Mouse (Mus musculus): ENCODE results near the gene Olfr703. TPM values are rescaled to one million over a fixed set of nuclear protein-coding genes. Genes with fewer than 3 reads are reported as not detected.

The Olfr703 gene
- polyA plus RNA-seq (2012; rRNA removed) = not detected in 2 replicates

GRCm38 (mm10) chr7:106843060-106843459 lies at the start of gene Olfr703:
Olfr703 (plus strand) TSS chr7:106843360.
- no peak within 1 kb of the TSS for H3K27ac ChIP-seq (ENCODE audit: insufficient read depth, low read length)
- H3K4me3 ChIP-seq (ENCODE audit: insufficient read depth, low read length) = no peak within 1 kb of the TSS
- no peak for TF ChIP-seq CTCF (IDR thresholded peaks at IDR 0.05; ENCODE audit: extremely low read depth, insufficient read depth, low read length)
- TF ChIP-seq POLR2A (IDR thresholded peaks at IDR 0.05; ENCODE audit: extremely low read depth, insufficient read depth, low read length) = no peak
- H3K4me1 ChIP-seq (ENCODE audit: control insufficient read depth, insufficient read depth, low read length) = no peaks in the 10 kb centered on the region

GRCm38 (mm10) chr7:106808734-106809133 lies 34.4 kb upstream of the Olfr703 start, which contains the start of gene Olfr700:
Olfr700 (minus strand) TSS chr7:106808834.
- Histone ChIP-seq H3K4me1 (ENCODE audit: control insufficient read depth, insufficient read depth, low read length) (no peaks in the 10 kb centered on the region), H3K4me3 (ENCODE audit: insufficient read depth, low read length) (no peak within 1 kb of the TSS), H3K27ac (ENCODE audit: insufficient read depth, low read length) (no peak within 1 kb of the TSS)
- no peak for TF ChIP-seq POLR2A (IDR thresholded peaks at IDR 0.05; ENCODE audit: extremely low read depth, insufficient read depth, low read length)
- no peak for TF ChIP-seq CTCF (IDR thresholded peaks at IDR 0.05; ENCODE audit: extremely low read depth, insufficient read depth, low read length)

GRCm38 (mm10) chr7:106813829-106814228 lies 29.3 kb upstream of the Olfr703 start, which contains the start of gene Olfr701:
Olfr701 (plus strand) TSS chr7:106814129.
- no peak for TF ChIP-seq CTCF (IDR thresholded peaks at IDR 0.05; ENCODE audit: extremely low read depth, insufficient read depth, low read length)
- TF ChIP-seq POLR2A (IDR thresholded peaks at IDR 0.05; ENCODE audit: extremely low read depth, insufficient read depth, low read length) = no peak
- H3K4me1 ChIP-seq (ENCODE audit: control insufficient read depth, insufficient read depth, low read length) = no peaks in the 10 kb centered on the region
- no peak within 1 kb of the TSS for H3K4me3 ChIP-seq (ENCODE audit: insufficient read depth, low read length)
- H3K27ac ChIP-seq (ENCODE audit: insufficient read depth, low read length) = no peak within 1 kb of the TSS

- TF ChIP-seq CTCF (IDR thresholded peaks at IDR 0.05; ENCODE audit: extremely low read depth, insufficient read depth, low read length) = no peak
- TF ChIP-seq POLR2A (IDR thresholded peaks at IDR 0.05; ENCODE audit: extremely low read depth, insufficient read depth, low read length) = no peak
- Histone ChIP-seq H3K4me3 (ENCODE audit: insufficient read depth, low read length) (no peak overlapping the region), H3K4me1 (ENCODE audit: control insufficient read depth, insufficient read depth, low read length) (no peaks in the 10 kb centered on the region), H3K27ac (ENCODE audit: insufficient read depth, low read length) (no peak overlapping the region)
Measured at GRCm38 (mm10) chr7:106815775-106816174, 27.4 kb upstream of the Olfr703 start.

- no peak for TF ChIP-seq POLR2A (IDR thresholded peaks at IDR 0.05; ENCODE audit: extremely low read depth, insufficient read depth, low read length)
- Histone ChIP-seq H3K4me3 (ENCODE audit: insufficient read depth, low read length) (no peak overlapping the region), H3K4me1 (ENCODE audit: control insufficient read depth, insufficient read depth, low read length) (no peaks in the 10 kb centered on the region), H3K27ac (ENCODE audit: insufficient read depth, low read length) (no peak overlapping the region)
Measured at GRCm38 (mm10) chr7:106818414-106818813, 24.7 kb upstream of the Olfr703 start.

- TF ChIP-seq CTCF (IDR thresholded peaks at IDR 0.05; ENCODE audit: extremely low read depth, insufficient read depth, low read length) (no peak), POLR2A (IDR thresholded peaks at IDR 0.05; ENCODE audit: extremely low read depth, insufficient read depth, low read length) (no peak)
- Histone ChIP-seq H3K4me1 (ENCODE audit: control insufficient read depth, insufficient read depth, low read length) (no peaks in the 10 kb centered on the region), H3K4me3 (ENCODE audit: insufficient read depth, low read length) (no peak within 1 kb of the TSS), H3K27ac (ENCODE audit: insufficient read depth, low read length) (no peak within 1 kb of the TSS)
Measured at GRCm38 (mm10) chr7:106833793-106834192, 9.4 kb upstream of the Olfr703 start, which contains the start of gene Olfr702. Olfr702 (minus strand) TSS chr7:106833893.

GRCm38 (mm10) chr7:106862885-106863284 lies 19.7 kb downstream of the Olfr703 start, which contains the start of gene Olfr704:
Olfr704 (plus strand) TSS chr7:106863185.
- Histone ChIP-seq H3K27ac (ENCODE audit: insufficient read depth, low read length) (no peak within 1 kb of the TSS), H3K4me1 (ENCODE audit: control insufficient read depth, insufficient read depth, low read length) (no peaks in the 10 kb centered on the region), H3K4me3 (ENCODE audit: insufficient read depth, low read length) (no peak within 1 kb of the TSS)
- TF ChIP-seq CTCF (IDR thresholded peaks at IDR 0.05; ENCODE audit: extremely low read depth, insufficient read depth, low read length) = no peak

- TF ChIP-seq CTCF (IDR thresholded peaks at IDR 0.05; ENCODE audit: extremely low read depth, insufficient read depth, low read length) = no peak
- no peak for TF ChIP-seq POLR2A (IDR thresholded peaks at IDR 0.05; ENCODE audit: extremely low read depth, insufficient read depth, low read length)
- no peak within 1 kb of the TSS for H3K27ac ChIP-seq (ENCODE audit: insufficient read depth, low read length)
- no peaks in the 10 kb centered on the region for H3K4me1 ChIP-seq (ENCODE audit: control insufficient read depth, insufficient read depth, low read length)
- no peak within 1 kb of the TSS for H3K4me3 ChIP-seq (ENCODE audit: insufficient read depth, low read length)
Measured at GRCm38 (mm10) chr7:106876791-106877190, 33.6 kb downstream of the Olfr703 start, which contains the start of gene Olfr705. Olfr705 (minus strand) TSS chr7:106876891.

GRCm38 (mm10) chr7:106888062-106888461 lies 44.9 kb downstream of the Olfr703 start, which contains the start of gene Olfr706:
Olfr706 (minus strand) TSS chr7:106888162.
- TF ChIP-seq CTCF (IDR thresholded peaks at IDR 0.05; ENCODE audit: extremely low read depth, insufficient read depth, low read length) = no peak
- TF ChIP-seq POLR2A (IDR thresholded peaks at IDR 0.05; ENCODE audit: extremely low read depth, insufficient read depth, low read length) = no peak
- Histone ChIP-seq H3K27ac (ENCODE audit: insufficient read depth, low read length) (no peak within 1 kb of the TSS), H3K4me3 (ENCODE audit: insufficient read depth, low read length) (no peak within 1 kb of the TSS), H3K4me1 (ENCODE audit: control insufficient read depth, insufficient read depth, low read length) (no peaks in the 10 kb centered on the region)

Other genes starting within 250 kb of the Olfr703 start
- not detected in 2 replicates for gene Olfr693, start 162.8 kb upstream of the Olfr703 start, polyA plus RNA-seq (2012; rRNA removed)
- gene Olfr694, start 151.5 kb upstream of the Olfr703 start, polyA plus RNA-seq (2012; rRNA removed) = not detected in 2 replicates
- not detected in 2 replicates for gene Olfr695, start 127.0 kb upstream of the Olfr703 start, polyA plus RNA-seq (2012; rRNA removed)
- gene Olfr697, start 100.9 kb upstream of the Olfr703 start, polyA plus RNA-seq (2012; rRNA removed) = not detected in 2 replicates
- not detected in 2 replicates for gene Olfr698, start 88.0 kb upstream of the Olfr703 start, polyA plus RNA-seq (2012; rRNA removed)
- not detected in 2 replicates for gene Olfr699, start 50.2 kb upstream of the Olfr703 start, polyA plus RNA-seq (2012; rRNA removed)
- gene Olfr700, start 34.5 kb upstream of the Olfr703 start, polyA plus RNA-seq (2012; rRNA removed) = not detected in 2 replicates
- not detected in 2 replicates for gene Olfr701, start 29.2 kb upstream of the Olfr703 start, polyA plus RNA-seq (2012; rRNA removed)
- gene Olfr702, start 9.5 kb upstream of the Olfr703 start, polyA plus RNA-seq (2012; rRNA removed) = not detected in 2 replicates
- not detected in 2 replicates for gene Olfr704, start 19.8 kb downstream of the Olfr703 start, polyA plus RNA-seq (2012; rRNA removed)
- not detected in 2 replicates for gene Olfr705, start 33.5 kb downstream of the Olfr703 start, polyA plus RNA-seq (2012; rRNA removed)
- gene Olfr706, start 44.8 kb downstream of the Olfr703 start, polyA plus RNA-seq (2012; rRNA removed) = not detected in 2 replicates
- not detected in 2 replicates for gene Olfr707, start 57.9 kb downstream of the Olfr703 start, polyA plus RNA-seq (2012; rRNA removed)
- not detected in 2 replicates for gene Olfr1532-ps1, start 64.6 kb downstream of the Olfr703 start, polyA plus RNA-seq (2012; rRNA removed)
- not detected in 2 replicates for gene Olfr709-ps1, start 88.9 kb downstream of the Olfr703 start, polyA plus RNA-seq (2012; rRNA removed)
- gene Olfr710, start 105.0 kb downstream of the Olfr703 start, polyA plus RNA-seq (2012; rRNA removed) = not detected in 2 replicates
- gene Olfr6, start 120.6 kb downstream of the Olfr703 start, polyA plus RNA-seq (2012; rRNA removed) = not detected in 2 replicates
- gene Olfr711, start 132.1 kb downstream of the Olfr703 start, polyA plus RNA-seq (2012; rRNA removed) = not detected in 2 replicates
- not detected in 2 replicates for gene Olfr2, start 162.7 kb downstream of the Olfr703 start, polyA plus RNA-seq (2012; rRNA removed)
- not detected in 2 replicates for gene Olfr713, start 187.8 kb downstream of the Olfr703 start, polyA plus RNA-seq (2012; rRNA removed)
- gene Olfr714, start 227.6 kb downstream of the Olfr703 start, polyA plus RNA-seq (2012; rRNA removed) = not detected in 2 replicates
- gene Olfr17, start 249.9 kb downstream of the Olfr703 start, polyA plus RNA-seq (2012; rRNA removed) = not detected in 2 replicates